Mouse (Mus musculus) left cerebral cortex, postnatal 25 days (tissue): ENCODE data around the gene Tbc1d8b. TPM values are rescaled to one million over a fixed set of nuclear protein-coding genes. Genes with fewer than 3 reads are reported as not detected.
A peak's percentile ranks its signal among the peaks of the same experiment; 100 is the strongest.
"Not testable (repeated sequence)": the region's sequence is repeated elsewhere in the genome, so short reads cannot be mapped to it uniquely, and the experiment has no call there.

Experiments
- DNase-seq, 2 experiments: peaks; one replicate each; pipeline ENCODE4 v3.0.0; 2022; ENCODE audit warnings: low spot score in 2 of 2, mixed read lengths in 1 of 2
- intact Hi-C: fragments of 180-260 bp; cut with DNase I; formaldehyde crosslinking; loops from one replicate; pipeline ENCODE4 v1.15.1; 2025
- total RNA-seq, 2 experiments: library from RNA; stranded (reverse); gene quantifications; 2 replicates each; pipeline ENCODE4 v1.2.3; 2021

Tbc1d8b gene
- total RNA-seq: 1 to 10 TPM; 3.8 to 4.4 TPM

DNA sequence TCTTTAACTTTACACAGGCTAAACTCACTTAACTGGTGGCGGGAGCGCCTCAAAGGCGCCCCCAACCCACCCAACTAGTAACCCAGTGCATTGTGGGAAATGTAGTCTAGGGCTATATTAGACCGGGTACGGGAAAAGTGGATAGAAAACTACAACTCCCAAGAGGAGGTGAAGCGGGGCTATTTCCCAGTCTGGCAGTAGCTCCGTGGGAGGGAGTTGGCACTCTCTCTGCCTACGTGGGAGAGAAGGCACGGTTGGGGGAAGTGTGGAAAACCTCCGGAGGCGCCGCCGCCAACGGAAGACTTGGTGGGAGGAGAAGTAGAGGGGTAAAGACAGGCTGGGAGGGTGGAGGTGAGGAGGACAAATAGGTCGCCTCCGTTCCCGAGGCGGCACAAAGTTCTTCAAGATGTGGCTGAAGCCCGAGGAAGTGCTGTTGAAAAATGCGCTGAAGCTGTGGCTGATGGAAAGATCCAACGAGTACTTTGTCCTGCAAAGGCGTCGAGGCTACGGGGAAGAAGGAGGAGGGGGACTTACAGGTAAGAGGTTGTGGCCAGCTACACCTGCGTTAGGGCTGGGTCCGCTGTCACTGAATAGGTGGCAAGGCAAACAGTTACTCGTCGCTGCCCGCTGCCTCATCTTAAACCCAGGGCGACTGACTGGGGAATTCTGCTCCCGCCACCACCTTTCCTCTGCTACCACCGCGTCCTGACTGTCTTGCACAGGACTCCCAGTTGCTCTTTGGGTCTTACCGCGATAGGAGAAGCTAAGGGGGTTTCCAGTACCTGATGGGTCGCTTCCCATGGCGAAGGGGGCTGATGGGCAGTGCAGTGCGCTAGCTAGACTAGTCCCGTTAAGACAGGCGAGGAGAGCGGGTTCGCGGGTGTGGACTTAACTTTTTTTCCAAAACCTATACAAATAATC is at the start of gene Tbc1d8b:
TSS of gene Tbc1d8b (plus strand) at position 222 of the 921 bp plus-strand sequence.
- intact Hi-C loops: no loop called here
- DNase-seq: peak; percentile 65 to 87

- intact Hi-C loops: no loop called here
- no peak for DNase-seq
Observed at GRCm38 (mm10) chrX:139639744-139640143, 45.1 kb upstream of the Tbc1d8b start.

- intact Hi-C loops: no loop called here
- no peak for DNase-seq
Observed at GRCm38 (mm10) chrX:139640418-139640817, 44.4 kb upstream of the Tbc1d8b start.

DNA sequence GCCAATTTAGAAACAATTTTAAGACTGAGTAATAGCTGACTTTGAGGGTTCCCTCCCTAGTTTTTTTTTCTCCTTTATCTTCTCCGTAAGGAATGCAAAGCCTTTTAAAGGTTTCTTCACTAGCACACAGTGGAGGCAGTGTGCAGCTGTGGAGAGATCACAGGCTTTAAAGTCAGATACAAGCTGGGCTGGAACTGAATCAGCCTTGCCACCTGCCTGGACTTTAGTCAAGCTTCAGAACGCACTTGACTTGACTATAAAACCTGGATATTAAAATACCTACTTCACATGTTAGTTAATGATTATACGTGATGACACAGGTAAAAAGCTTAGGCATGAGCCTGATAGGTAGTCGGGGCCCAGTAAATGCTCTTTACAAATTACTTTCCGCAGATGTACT is 32.6 kb upstream of the Tbc1d8b start:
- intact Hi-C loops: no loop called here
- DNase-seq: no peak

- intact Hi-C loops: no loop called here
- no peak for DNase-seq
Observed at GRCm38 (mm10) chrX:139653292-139653691, 31.5 kb upstream of the Tbc1d8b start.

- no peak for DNase-seq
- intact Hi-C loops: no loop called here
Observed at GRCm38 (mm10) chrX:139654350-139655063, 30.3 kb upstream of the Tbc1d8b start.

DNA sequence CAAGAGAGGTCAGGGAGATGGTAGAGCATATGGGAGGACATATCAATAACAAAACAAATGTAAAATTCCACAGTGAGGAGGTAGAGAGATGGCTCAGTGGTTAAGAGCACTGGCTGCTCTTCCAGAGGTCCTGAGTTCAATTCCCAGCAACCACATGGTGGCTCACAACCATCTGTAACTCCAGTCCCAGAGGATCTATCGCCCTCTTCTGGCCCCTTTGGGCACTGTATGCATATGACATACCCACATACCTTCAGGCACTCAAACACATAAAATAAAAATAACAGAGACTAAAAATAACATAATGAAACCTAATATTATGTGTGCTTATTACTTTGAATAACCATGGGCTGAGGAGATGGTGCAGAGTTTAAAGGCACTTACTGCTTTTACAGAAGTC is 22.7 kb upstream of the Tbc1d8b start:
- DNase-seq: no peak
- intact Hi-C loops: loop anchor here (5.0 kb wide), 1 partner anchor 285 kb away; no protein-coding TSS in a partner anchor

GRCm38 (mm10) chrX:139665829-139666228 is 19.0 kb upstream of the Tbc1d8b start:
- DNase-seq: peak in 1 of 2 experiments; percentile 1
- intact Hi-C loops: loop anchor here (5.0 kb wide), 1 partner anchor 249 kb away; no protein-coding TSS in a partner anchor

DNA sequence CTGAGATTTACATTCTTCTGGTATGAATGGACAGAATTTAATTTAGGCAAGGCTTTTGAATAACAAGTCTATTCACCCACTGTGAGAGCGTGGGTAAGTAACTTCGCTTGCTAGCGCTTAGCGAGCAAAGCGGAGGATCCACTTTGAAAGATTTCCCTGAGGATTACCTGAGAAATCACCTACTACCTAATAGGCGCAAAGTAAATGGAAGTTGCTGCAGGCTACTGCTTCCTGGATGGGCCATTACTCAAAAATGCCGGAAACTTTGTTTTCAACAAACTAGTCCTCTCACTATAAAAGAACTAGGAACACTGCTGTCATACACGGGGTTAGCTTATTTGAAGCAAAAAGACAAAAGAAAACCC is 404 bp upstream of the Tbc1d8b start:
- intact Hi-C loops: no loop called here

GRCm38 (mm10) chrX:139714381-139714780 is 29.6 kb downstream of the Tbc1d8b start, which contains the start of gene Gm15013:
Gm15013 (minus strand) TSS chrX:139714481.
- DNase-seq: no peak
- intact Hi-C loops: no loop called here

More for the DNA sequence above, 404 bp upstream of the Tbc1d8b start:
- peak in 1 of 2 experiments; percentile 11 for DNase-seq

- intact Hi-C loops: no loop called here
- no peak for DNase-seq
Observed at GRCm38 (mm10) chrX:139722350-139722749, 37.6 kb downstream of the Tbc1d8b start.

- intact Hi-C loops: no loop called here
- DNase-seq: no peak
Observed at GRCm38 (mm10) chrX:139730541-139730940, 45.7 kb downstream of the Tbc1d8b start.

- no peak for DNase-seq
- intact Hi-C loops: no loop called here
Observed at GRCm38 (mm10) chrX:139737066-139737465, 52.3 kb downstream of the Tbc1d8b start.

- DNase-seq: peak; percentile 9 to 15
- intact Hi-C loops: no loop called here
Observed at GRCm38 (mm10) chrX:139751855-139752254, 67.1 kb downstream of the Tbc1d8b start.

- intact Hi-C loops, DNase-seq: not testable (repeated sequence)
Observed at GRCm38 (mm10) chrX:139758634-139759033, 73.8 kb downstream of the Tbc1d8b start.

GRCm38 (mm10) chrX:139762546-139762945 is 77.8 kb downstream of the Tbc1d8b start:
- peak; percentile 12 to 50 for DNase-seq
- intact Hi-C loops: loop anchor here (2.0 kb wide), 1 partner anchor 390 kb away; no protein-coding TSS in a partner anchor

DNA sequence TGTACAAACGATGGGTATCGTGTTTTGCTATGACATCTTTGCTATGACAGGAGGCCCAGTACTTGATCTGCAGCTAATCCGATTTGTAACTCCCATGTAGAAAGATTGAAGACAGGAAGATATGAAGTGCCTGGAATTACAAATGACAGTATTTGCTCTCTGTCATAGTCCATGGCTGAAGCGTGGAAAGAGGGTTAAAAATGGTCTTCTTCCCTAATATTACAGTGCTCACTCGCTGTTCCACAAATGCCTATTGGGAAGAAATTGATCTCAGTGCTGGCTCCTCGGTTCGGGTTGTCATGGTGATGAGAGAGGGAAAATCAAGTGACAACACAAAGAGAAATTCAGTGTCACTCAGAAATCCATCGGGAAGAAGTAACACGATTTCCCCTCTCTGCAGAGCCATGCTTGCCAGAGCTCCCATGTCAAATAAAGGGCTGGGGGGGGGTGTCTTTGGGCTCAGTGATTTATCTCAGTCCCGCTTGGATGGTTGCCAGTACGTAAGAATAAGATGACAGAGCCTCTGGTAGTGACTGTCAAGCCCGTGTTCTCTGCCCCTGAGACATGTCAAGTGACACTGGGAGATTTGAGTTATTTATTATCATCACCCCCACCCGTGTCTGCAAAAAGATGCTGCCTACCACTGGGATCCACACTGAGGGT is 85.3 kb downstream of the Tbc1d8b start:
- intact Hi-C loops: loop anchor here (5.0 kb wide), 1 partner anchor 353 kb away; no protein-coding TSS in a partner anchor
- no peak for DNase-seq

DNA sequence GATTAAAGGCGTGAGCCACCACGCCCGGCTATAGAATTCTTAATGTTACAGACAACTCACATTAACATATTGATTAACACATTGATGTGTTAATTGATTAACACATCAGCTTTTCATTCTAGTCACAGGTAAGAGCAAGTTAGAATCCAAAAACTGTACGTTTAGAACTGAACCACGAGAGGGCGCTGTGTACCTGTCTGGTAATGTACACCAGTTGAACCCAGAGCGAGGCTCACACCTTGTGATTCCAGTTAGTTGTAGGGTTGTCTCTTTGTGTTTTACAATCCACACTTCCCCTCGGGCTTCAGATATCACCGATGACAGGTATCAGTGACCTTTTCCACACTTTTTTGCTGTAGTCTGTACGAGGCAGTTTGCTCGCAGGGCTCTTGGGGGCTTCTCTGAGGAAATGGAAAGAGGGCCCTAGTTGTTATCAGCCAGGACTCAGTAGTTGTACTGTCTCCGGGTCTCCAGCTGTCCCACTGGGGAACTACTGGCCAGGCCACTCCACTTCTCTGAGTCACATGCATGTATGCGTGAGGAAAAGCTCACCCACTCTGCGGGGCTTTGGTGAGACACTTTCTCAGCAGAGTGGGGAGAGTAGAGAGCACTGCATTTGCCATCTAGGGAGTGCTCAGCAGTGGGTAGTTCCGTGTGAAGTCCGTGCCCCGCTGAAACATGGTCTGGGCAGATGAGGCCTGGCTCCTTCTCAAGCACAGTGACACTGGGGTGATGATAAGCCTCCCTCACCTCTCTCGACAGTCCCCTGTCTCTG is 89.7 kb downstream of the Tbc1d8b start:
- intact Hi-C loops: loop anchor here (2.0 kb wide), 1 partner anchor 58 kb away; no protein-coding TSS in a partner anchor
- DNase-seq: peak; percentile 7 to 18

- no peak for DNase-seq
- intact Hi-C loops: loop anchor here (2.0 kb wide), 1 partner anchor 58 kb away; no protein-coding TSS in a partner anchor
Observed at GRCm38 (mm10) chrX:139775084-139775612, 90.4 kb downstream of the Tbc1d8b start.
